Mouse (Mus musculus): ENCODE results near the gene Styxl1.

DNA sequence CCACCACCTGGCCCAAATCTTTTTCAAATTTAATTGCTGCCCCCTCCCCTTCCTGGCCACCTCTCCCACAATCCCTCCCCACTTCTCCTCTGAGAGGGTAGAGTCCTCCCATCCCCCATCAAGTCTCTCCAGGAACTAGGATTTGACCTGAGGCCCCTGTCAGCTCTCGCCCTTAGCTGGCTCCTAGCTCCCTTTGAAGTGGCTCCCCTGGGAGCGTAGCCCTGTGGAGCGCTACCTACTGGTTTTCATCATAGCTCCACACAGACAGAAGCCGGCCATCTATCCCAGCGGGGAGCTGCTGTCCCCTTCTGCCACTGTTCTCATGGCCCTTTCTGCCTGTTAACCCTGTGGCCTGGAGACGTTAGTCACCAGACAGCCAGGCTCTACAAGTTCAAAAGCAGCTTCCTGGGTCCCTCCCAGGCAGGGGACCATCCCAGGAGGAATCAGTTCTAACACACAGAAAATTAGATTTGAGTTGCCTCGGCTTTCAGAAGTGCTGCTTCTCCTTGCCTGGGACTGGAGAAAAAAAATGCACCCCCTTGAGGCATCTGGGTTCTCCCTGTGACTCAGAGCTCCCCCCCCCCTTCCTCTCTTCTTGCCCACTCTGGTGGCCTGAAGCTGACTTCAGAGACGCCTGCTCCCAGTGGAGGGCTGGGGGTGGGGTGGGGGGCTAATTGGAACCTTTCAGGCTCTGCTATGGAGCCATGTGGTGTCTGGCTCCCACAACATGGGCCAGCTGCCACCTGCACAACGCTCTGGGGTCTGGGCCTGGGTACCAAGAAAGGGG lies 53.5 kb downstream of the Styxl1 start:
- TF ChIP-seq POLR2A (IDR thresholded peaks at IDR 0.05; ENCODE audit: control insufficient read depth, extremely low read depth, insufficient read depth, low read length, poor library complexity) (no peak), CTCF (IDR thresholded peaks at IDR 0.05; ENCODE audit: borderline replicate concordance, control insufficient read depth, extremely low read depth, insufficient read depth, low read length, poor library complexity) (no peak)

Data from thymus, adult 2 months (tissue).